Mouse (Mus musculus) left cerebral cortex, postnatal 36 days (tissue): ENCODE data around the gene Eps8l2. TPM values are rescaled to one million over a fixed set of nuclear protein-coding genes. Genes with fewer than 3 reads are reported as not detected.
"Not testable (repeated sequence)": the region's sequence is repeated elsewhere in the genome, so short reads cannot be mapped to it uniquely, and the experiment has no call there.

ENCODE experiments used
- DNase-seq, 2 experiments: peaks; one replicate each; pipeline ENCODE4 v3.0.0; 2021 to 2022; ENCODE audit warnings: low spot score in 2 of 2, mixed read lengths in 1 of 2
- intact Hi-C: fragments of 180-260 bp; cut with DNase I; formaldehyde crosslinking; loops from one replicate; pipeline ENCODE4 v1.15.1; 2025
- total RNA-seq, 2 experiments: library from RNA; stranded (reverse); gene quantifications; 2 replicates each; pipeline ENCODE4 v1.2.3; 2021

Gene Eps8l2
- total RNA-seq, 2 experiments from 2014 or later: 4.7 to 5.9 TPM

DNA sequence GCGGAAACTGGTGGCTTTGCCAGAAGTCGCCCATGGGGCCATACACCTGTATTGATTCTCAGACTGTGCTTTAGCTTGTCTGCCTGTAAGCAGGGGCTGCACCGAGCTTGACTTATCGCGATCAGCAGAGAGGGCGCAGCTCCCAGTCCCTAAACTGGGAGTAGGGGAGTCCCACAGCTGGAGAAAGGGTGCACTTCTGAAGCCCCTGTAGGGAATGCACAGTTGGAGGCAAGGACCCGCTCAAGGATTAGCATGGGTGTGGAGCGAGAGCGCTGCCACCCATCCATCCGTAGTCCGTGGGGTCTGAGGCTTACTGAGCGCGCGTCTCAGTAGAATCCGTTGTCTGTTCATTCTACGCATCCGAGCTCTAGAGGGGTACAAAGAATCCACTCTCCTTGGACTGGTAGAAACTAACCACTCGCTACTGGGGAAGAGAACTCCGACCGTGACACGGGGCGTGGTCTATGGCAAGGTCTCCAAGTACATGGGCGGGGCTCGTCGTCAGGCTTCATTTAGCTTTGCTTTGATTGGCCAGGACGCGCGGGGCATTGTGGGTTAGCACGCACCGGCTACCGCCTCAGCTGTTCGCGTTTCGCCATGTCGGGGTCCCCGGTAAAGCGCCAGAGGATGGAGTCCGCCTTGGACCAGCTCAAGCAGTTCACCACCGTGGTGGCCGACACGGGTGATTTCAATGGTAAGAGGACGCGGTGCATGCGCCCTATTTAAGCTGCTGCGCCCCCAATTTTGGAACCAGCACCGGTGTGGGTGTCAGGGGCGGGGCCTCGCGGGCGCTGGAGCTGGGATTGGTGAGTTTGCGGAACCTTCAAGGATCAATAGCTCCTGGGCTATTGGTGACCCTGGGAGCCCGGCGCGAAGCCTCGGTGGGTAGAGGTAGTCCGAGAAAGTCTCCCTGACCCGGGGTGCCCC is 53.2 kb downstream of the Eps8l2 start, which contains the start of gene Taldo1:
Gene Taldo1 (plus strand): TSS at position 575 of the 927 bp plus-strand sequence.
- peak; percentile 96 to 98 for DNase-seq
- intact Hi-C loops: loop anchor here (5.0 kb wide), 1 partner anchor 65 kb away; the partner anchor contains the start of genes Deaf1 and Tmem80

DNA sequence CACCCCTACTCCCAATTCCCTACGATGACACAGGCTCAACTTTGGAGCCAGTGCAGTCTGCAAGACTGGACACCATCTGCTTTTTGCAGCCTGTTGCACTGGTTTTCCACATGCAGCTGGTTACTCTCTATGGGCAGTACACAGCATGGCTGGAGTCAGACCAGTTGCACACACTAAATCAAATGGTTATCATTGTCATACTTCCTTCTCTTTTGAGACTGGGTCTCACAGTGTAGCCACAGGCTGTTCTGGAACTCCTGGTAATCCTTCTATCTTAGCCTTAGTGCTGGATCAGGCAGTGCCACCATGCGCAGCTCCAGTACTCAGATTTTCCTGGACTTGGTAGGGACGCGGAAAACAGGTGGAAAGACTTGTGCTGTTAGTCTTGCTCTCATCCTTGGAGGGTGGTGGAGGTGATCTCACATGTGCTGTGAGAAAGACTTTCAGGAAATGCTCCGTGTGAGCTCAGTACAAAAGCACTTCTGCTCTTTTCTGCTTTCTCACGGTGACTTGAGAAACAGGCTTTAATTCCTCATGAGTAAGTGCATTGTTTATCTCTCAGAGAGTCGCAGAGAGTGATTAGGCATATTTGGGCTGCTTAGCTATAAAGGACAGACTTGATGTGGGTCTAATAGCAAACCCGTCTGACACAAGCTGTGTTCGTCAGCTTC is 54.0 kb downstream of the Eps8l2 start:
- intact Hi-C loops: loop anchor here (5.0 kb wide), 1 partner anchor 65 kb away; the partner anchor contains the start of genes Deaf1 and Tmem80
- no peak for DNase-seq

DNA sequence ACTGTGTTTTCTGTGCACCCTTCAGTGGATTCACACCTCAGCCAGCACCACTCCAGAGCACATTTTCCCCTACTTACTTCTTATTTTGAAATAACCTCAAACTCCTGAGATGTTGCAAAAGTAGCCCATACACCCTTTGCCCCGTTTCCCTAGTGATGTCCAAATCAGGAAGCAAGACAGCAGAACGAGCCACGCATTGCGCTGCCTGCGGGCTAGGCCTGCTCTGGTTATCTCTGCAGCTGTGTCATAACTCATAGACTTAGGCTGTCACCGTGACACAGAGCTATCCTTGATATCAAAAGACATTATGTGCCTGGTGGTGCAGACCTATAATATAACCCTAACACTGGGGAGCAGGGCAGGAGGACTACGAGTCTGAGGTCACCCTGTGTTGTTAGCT is 55.5 kb downstream of the Eps8l2 start:
- DNase-seq: no peak
- intact Hi-C loops: loop anchor here (5.0 kb wide), 1 partner anchor 67 kb away; the partner anchor contains the start of genes Deaf1 and Tmem80

DNA sequence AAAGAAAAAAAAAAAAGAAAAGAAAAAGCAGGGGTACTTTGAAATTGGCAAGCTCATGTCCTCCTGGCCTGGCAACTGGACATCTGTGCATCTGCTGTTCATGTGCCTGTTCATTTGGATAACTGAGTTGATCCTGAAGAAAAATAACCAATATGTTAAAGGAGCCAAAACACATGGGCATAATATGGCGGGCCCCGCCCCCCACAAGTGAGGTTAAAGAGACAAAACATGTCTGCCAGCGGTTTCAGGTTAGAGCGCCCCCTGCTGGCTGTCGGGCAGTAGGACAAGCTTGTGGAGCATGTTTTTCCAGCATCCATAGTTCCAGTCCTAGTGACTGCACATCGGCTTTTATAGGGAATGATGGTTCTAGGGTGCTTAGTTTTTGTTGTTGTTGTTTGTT is 56.1 kb downstream of the Eps8l2 start:
- intact Hi-C loops: loop anchor here (5.0 kb wide), 1 partner anchor 67 kb away; the partner anchor contains the start of genes Deaf1 and Tmem80
- peak in 1 of 2 experiments; percentile 41 for DNase-seq

DNA sequence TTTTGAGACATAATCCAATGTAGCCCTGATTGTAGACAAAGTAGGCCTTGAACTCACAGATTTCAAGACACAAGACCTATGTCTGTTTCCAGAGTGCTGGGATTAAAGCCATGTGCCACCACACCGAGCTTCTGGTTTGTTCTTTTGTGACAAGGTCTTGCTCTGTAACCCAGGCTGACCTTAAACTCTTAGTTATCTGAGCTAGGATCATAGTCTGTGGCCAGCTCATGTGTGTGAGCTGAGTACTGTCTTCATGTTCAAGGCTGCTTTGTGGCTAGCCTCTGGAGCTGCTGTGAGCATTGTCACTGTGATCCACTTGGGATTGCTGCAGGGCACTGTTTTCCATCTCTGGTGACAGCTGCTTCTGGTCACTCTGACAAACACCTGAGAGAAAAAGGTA is 56.7 kb downstream of the Eps8l2 start:
- intact Hi-C loops: no loop called here
- no peak for DNase-seq

DNA sequence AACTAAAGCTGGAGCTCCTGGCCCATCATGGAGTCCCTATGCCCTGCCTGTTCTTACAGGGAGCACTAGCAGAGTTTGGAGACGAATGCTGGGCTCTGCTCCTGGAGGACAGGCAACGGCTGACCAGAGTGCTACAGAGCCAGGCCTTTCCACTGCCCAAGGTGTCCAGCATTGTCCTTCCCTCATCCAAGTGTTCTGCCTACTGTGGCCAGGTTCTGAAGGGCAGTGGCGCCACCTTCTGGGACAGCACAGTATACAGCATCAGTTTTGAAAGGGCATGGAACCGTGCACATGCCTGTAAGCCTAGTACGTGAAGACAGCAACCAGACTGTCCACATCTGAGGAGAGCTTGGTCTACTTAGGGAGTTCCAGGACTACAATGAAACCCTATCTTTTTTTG is 64.6 kb downstream of the Eps8l2 start:
- intact Hi-C loops: no loop called here
- DNase-seq: peak in 1 of 2 experiments; percentile 37

DNA sequence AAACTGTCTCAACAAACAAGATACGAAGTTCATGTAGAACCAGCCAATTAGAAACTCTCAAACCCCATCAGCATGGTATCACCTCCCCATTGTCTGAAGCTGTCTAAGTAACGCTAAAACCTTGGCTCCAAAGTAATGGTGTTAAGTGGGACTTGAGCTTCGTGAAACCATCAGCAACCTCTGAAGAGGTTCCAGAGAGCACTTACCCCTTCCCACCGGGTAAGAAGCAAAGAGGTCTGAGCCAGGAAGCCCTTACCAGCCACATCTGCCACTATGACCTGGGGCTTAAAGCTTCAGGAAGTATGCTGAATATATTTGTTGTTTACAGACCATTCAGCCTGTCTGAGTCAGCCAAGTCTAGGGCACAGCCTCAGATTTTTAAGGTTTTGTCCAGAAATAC is 66.8 kb downstream of the Eps8l2 start:
- DNase-seq: no peak
- intact Hi-C loops: no loop called here

DNA sequence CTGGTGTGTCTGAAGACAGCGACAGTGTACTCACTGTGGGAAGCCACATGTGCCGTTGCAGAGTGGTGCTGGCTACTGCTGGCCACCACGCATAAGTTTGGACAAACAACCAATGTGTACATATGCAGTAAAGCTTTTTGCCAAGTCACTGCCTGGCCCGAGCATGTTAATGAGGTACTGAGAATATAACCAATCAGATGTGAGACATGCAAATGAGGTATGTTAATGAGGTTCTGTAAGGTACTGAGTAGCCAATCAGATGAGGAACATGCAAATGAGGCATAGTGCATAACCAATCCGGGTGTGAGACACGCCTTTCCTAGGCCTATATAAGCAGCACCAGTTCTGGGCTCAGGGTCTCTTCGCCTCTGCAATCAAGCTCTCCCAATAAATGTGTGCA is 69.0 kb downstream of the Eps8l2 start:
- intact Hi-C loops: loop anchor here (2.0 kb wide), 1 partner anchor 117 kb away; no protein-coding TSS in a partner anchor
- DNase-seq: not testable (repeated sequence)

DNA sequence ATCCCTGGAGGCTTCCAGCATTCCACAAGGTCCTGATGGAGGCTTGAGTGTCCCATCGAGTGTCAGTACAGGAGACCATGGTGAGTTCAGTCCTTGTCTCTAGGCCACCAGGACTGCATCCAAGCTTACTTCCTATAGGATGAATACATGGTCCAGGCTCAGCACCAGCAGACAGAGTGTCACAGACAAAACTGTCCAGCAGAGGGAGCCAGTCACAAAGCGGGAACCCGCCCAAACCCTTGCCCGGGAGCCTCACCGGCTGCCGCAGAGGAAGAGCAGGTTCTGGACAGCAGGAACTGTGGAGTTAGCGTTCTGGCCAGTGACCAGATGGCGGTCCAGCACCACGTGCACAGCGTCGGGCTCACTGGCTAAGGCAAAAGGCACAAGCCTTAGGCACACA is 70.2 kb downstream of the Eps8l2 start:
- intact Hi-C loops: loop anchor here (2.0 kb wide), 1 partner anchor 116 kb away; no protein-coding TSS in a partner anchor
- DNase-seq: peak; percentile 78 to 87

DNA sequence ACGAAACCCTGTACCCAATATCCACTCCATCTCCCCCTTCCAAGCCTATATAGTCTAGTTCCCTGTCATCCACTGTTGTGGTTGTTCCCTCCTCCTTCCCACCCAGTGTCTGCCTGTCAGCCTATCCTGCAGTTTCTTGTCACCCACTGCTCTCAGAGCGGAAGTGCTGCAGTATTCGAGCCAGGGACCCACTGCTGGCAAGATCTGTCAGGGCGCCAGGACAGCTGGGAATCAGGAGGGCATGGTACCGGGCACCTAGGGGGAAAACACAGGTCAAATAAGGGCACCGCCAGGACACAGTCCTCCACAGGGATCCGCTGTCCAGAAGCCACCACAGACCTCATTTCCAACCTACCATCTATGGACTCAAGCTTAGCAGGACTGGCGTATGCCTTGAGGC is 72.0 kb downstream of the Eps8l2 start:
- DNase-seq: no peak
- intact Hi-C loops: loop anchor here (5.0 kb wide), 1 partner anchor 47 kb away; the partner anchor contains the start of gene Pnpla2

DNA sequence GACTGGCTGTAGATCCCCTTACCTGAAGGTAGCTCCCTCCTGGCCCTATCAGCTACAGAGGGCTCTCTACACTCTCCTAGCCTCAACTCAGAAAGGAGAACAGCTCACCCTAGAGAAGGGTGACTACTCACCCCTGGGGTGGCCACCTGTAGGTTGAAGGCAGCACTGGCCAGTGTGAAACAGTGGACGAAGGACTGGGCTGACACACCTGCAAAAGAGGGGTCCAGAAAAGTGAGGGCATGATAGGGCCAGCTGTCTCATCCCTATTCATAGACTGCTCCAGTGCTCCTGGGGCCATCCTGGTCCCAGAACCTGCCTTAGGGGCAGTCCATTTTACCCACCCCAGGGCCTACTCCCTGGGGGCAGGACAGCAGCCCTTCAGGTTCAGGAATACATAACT is 73.0 kb downstream of the Eps8l2 start:
- no peak for DNase-seq
- intact Hi-C loops: loop anchor here (5.0 kb wide), 1 partner anchor 46 kb away; the partner anchor contains the start of gene Pnpla2

Other genes with a start within 250 kb of the Eps8l2 start
- 1 to 10 TPM; 1.7 to 2.8 TPM for gene Sigirr, start 238.3 kb upstream of the Eps8l2 start, total RNA-seq
- gene Ano9, start 221.1 kb upstream of the Eps8l2 start, total RNA-seq: not detected
- 10 to 100 TPM; 45.1 to 52.1 TPM for gene Ptdss2, start 216.5 kb upstream of the Eps8l2 start, total RNA-seq
- 10 to 100 TPM; 33.6 to 36.2 TPM for gene Rnh1, start 166.0 kb upstream of the Eps8l2 start, total RNA-seq
- gene Hras, start 144.9 kb upstream of the Eps8l2 start, total RNA-seq: 100 to 1,000 TPM; 256 to 304 TPM
- 1 to 10 TPM; 3.5 to 4.7 TPM for gene Lrrc56, start 144.7 kb upstream of the Eps8l2 start, total RNA-seq
- gene Lmntd2, start 124.8 kb upstream of the Eps8l2 start, total RNA-seq: not detected
- 1 to 10 TPM in 1 of 2 experiments, under 1 TPM in 1; 0.70 to 1.3 TPM for gene Rassf7, start 123.0 kb upstream of the Eps8l2 start, total RNA-seq
- gene Phrf1, start 110.1 kb upstream of the Eps8l2 start, total RNA-seq: 10 to 100 TPM; 64.4 to 78.0 TPM
- gene Irf7, start 72.4 kb upstream of the Eps8l2 start, total RNA-seq: 1 to 10 TPM; 1.7 to 2.0 TPM
- gene Cdhr5, start 62.1 kb upstream of the Eps8l2 start, total RNA-seq: not detected
- gene Sct, start 59.7 kb upstream of the Eps8l2 start, total RNA-seq: not detected
- under 1 TPM; 0.17 to 0.39 TPM for gene Drd4, start 46.9 kb upstream of the Eps8l2 start, total RNA-seq
- gene Deaf1, start 11.2 kb upstream of the Eps8l2 start, total RNA-seq: 10 to 100 TPM; 67.3 to 72.5 TPM
- 10 to 100 TPM; 30.5 to 34.9 TPM for gene Tmem80, start 11.1 kb upstream of the Eps8l2 start, total RNA-seq
- 100 to 1,000 TPM in 1 of 2 experiments, 10 to 100 TPM in 1; 93.3 to 116 TPM for gene Taldo1, start 53.3 kb downstream of the Eps8l2 start, total RNA-seq
- 10 to 100 TPM; 43.2 to 43.4 TPM for gene Gatd1, start 75.3 kb downstream of the Eps8l2 start, total RNA-seq
- 100 to 1,000 TPM; 291 to 331 TPM for gene Cend1, start 90.6 kb downstream of the Eps8l2 start, total RNA-seq
- gene Slc25a22, start 99.0 kb downstream of the Eps8l2 start, total RNA-seq: 100 to 1,000 TPM; 270 to 289 TPM
- gene Pidd1, start 105.1 kb downstream of the Eps8l2 start, total RNA-seq: 1 to 10 TPM in 1 of 2 experiments, under 1 TPM in 1; 0.76 to 1.9 TPM
- gene Rplp2, start 108.5 kb downstream of the Eps8l2 start, total RNA-seq: 100 to 1,000 TPM; 493 to 570 TPM
- gene Pnpla2, start 116.3 kb downstream of the Eps8l2 start, total RNA-seq: 10 to 100 TPM; 28.0 to 31.7 TPM
- gene Cracr2b, start 122.2 kb downstream of the Eps8l2 start, total RNA-seq: 1 to 10 TPM; 3.0 to 3.5 TPM
- 10 to 100 TPM; 30.9 to 35.4 TPM for gene Cd151, start 128.5 kb downstream of the Eps8l2 start, total RNA-seq
- 10 to 100 TPM; 38.0 to 40.1 TPM for gene Polr2l, start 136.3 kb downstream of the Eps8l2 start, total RNA-seq
- gene Tspan4, start 136.4 kb downstream of the Eps8l2 start, total RNA-seq: 10 to 100 TPM; 14.2 to 20.0 TPM
- 10 to 100 TPM; 67.2 to 68.4 TPM for gene Chid1, start 201.0 kb downstream of the Eps8l2 start, total RNA-seq
- 100 to 1,000 TPM; 199 to 214 TPM for gene Ap2a2, start 223.3 kb downstream of the Eps8l2 start, total RNA-seq